Mouse (Mus musculus) heart, postnatal 0 days (tissue): Measurements from ENCODE around the gene Adrb1.

Experiments
- CTCF ChIP-seq: IDR thresholded peaks from 2 replicates; pipeline ENCODE4 v1.5.1; 2016; ENCODE audit warnings: antibody characterized with exemption, control low read depth, low read depth
- EP300 ChIP-seq: IDR thresholded peaks from 2 replicates; pipeline ENCODE4 v1.6.1; 2016; ENCODE audit warnings: antibody characterized with exemption, low read depth

GRCm38 (mm10) chr19:56697370-56698144 is 24.4 kb upstream of the Adrb1 start:
- no peak for TF ChIP-seq EP300
- no peak for TF ChIP-seq CTCF
